Mouse (Mus musculus) C2C12 (cell line): ENCODE data around the gene Epb41l1.

Experiments
- CEBPB ChIP-seq: IDR thresholded peaks from one replicate; pipeline ENCODE4 v1.6.1; 2011; ENCODE audit warnings: low read depth, mild to moderate bottlenecking, control low read depth, moderate library complexity
- CTCF ChIP-seq: IDR thresholded peaks from one replicate; pipeline ENCODE4 v1.5.1; 2011; ENCODE audit not compliant: control insufficient read depth, insufficient read depth, insufficient read length
- FOSL1 ChIP-seq: IDR thresholded peaks from one replicate; pipeline ENCODE4 v1.8.0; 2011; ENCODE audit warnings: mild to moderate bottlenecking, low read length; ENCODE audit not compliant: poor library complexity, insufficient read depth, severe bottlenecking
- MAX ChIP-seq: IDR thresholded peaks from one replicate; pipeline ENCODE4 v1.6.1; 2011; ENCODE audit warnings: mild to moderate bottlenecking, control low read depth
- MYOD1 ChIP-seq: IDR thresholded peaks from one replicate; pipeline ENCODE4 v1.6.1; 2011; ENCODE audit warnings: low read depth; ENCODE audit not compliant: control insufficient read depth, insufficient read length
- MYOG ChIP-seq: IDR thresholded peaks from one replicate; pipeline ENCODE4 v1.6.1; 2011; ENCODE audit not compliant: control insufficient read depth, insufficient read length; ENCODE audit errors: extremely low read depth
- USF1 ChIP-seq: IDR thresholded peaks from one replicate; pipeline ENCODE4 v1.6.1; 2011; ENCODE audit warnings: low read depth, mild to moderate bottlenecking, control low read depth, moderate library complexity

DNA sequence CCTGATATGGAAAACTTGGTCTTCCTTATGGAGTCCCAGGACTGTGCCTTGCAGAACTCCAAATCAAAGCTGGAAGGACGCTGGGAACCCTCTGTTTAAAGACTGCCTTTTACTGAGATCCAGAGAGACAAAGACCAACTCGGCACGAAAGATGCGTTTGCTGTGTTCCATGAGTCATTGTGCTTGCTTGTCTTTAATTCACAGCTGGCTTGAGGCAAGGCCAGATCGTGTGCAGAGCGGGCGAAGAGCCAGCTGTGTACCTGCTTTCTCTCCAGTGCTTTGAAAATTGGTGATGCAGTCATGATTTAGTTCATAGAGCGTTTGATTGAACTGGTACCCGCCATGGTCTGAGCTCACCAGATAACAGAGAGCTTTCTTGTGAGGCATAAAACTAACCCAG, 94.4 kb downstream of the Epb41l1 start:
- TF ChIP-seq CTCF (no peak), USF1 (no peak), MYOD1 (no peak), MAX (no peak), CEBPB (no peak), MYOG (no peak), FOSL1 (no peak)
